Mouse (Mus musculus) CD4-positive, CD25-positive, alpha-beta regulatory T cell, adult 4 months (primary cell): ENCODE results near the gene Aff3. TPM values are rescaled to one million over a fixed set of nuclear protein-coding genes. Genes with fewer than 3 reads are reported as not detected.

Source experiments
- ATAC-seq: one replicate; pipeline ENCODE4 v1.8.0; 2017
- polyA plus RNA-seq, 2 experiments: library from polyadenylated mRNA; unstranded; fragments of 100-300 nt; shearing (Covaris generic); gene quantifications; one replicate each; pipeline ENCODE4 v1.2.1; 2017

The Aff3 gene
- polyA plus RNA-seq, 2 experiments from 2014 or later: 11.9 to 15.1 TPM

- ATAC-seq: no peak
Observed at GRCm38 (mm10) chr1:38141371-38141770, 523.4 kb downstream of the Aff3 start.

- no peak for ATAC-seq
Observed at GRCm38 (mm10) chr1:38140911-38141310, 523.8 kb downstream of the Aff3 start.

- ATAC-seq: no peak
Observed at GRCm38 (mm10) chr1:38139396-38139795, 525.4 kb downstream of the Aff3 start.

GRCm38 (mm10) chr1:38132942-38133341, 531.8 kb downstream of the Aff3 start:
- no peak for ATAC-seq

GRCm38 (mm10) chr1:38130715-38131483, 533.9 kb downstream of the Aff3 start:
- ATAC-seq: no peak

GRCm38 (mm10) chr1:38129501-38130267, 535.1 kb downstream of the Aff3 start, which contains the start of gene Rev1:
Gene Rev1 (minus strand): TSS chr1:38129801.
- ATAC-seq: peak; percentile 79

GRCm38 (mm10) chr1:38128919-38129436, 535.8 kb downstream of the Aff3 start:
- peak; percentile 13 for ATAC-seq

Other genes starting within 250 kb of the Aff3 start
- gene Lonrf2, start 171.8 kb upstream of the Aff3 start, polyA plus RNA-seq: not detected
- gene Chst10, start 233.2 kb upstream of the Aff3 start, polyA plus RNA-seq: 10 to 100 TPM; 22.2 to 27.2 TPM